Mouse (Mus musculus): Measurements from ENCODE around the gene Efna5. TPM values are rescaled to one million over a fixed set of nuclear protein-coding genes. Genes with fewer than 3 reads are reported as not detected.

Gene Efna5
- polyA plus RNA-seq, 1 experiment from 2014 or later = 2.6 TPM

- Histone ChIP-seq H3K9ac (no peak overlapping the region), H3K4me3 (replicated peaks) (no peak overlapping the region), H3K36me3 (no peaks in the 10 kb centered on the region), H3K4me2 (no peak overlapping the region), H3K27me3 (no peaks in the 10 kb centered on the region), H3K9me3 (replicated peaks) (no peaks in the 10 kb centered on the region), H3K4me1 (replicated peaks) (no peaks in the 10 kb centered on the region), H3K27ac (no peak overlapping the region)
- WGBS (ENCODE audit: insufficient replicate concordance) = 53% methylated on average over 12 of the region's 12 CpGs
- DNase-seq (no peak), ATAC-seq (ENCODE audit: low read depth) (no peak)
Measured at GRCm38 (mm10) chr17:62642447-62643145, 238.5 kb downstream of the Efna5 start.

GRCm38 (mm10) chr17:62640654-62641053 lies 240.5 kb downstream of the Efna5 start:
- no peak for DNase-seq
- Histone ChIP-seq H3K27me3 (no peaks in the 10 kb centered on the region), H3K4me3 (replicated peaks) (no peak overlapping the region), H3K4me2 (no peak overlapping the region), H3K4me1 (replicated peaks) (no peaks in the 10 kb centered on the region), H3K36me3 (no peaks in the 10 kb centered on the region), H3K9me3 (replicated peaks) (no peaks in the 10 kb centered on the region), H3K9ac (no peak overlapping the region), H3K27ac (no peak overlapping the region)
- WGBS (ENCODE audit: insufficient replicate concordance) = 73% methylated on average over 6 of the region's 6 CpGs
- no peak for ATAC-seq (ENCODE audit: low read depth)

- Histone ChIP-seq H3K4me3 (replicated peaks) (no peak overlapping the region), H3K36me3 (no peaks in the 10 kb centered on the region), H3K4me1 (replicated peaks) (no peaks in the 10 kb centered on the region), H3K9ac (no peak overlapping the region), H3K27ac (no peak overlapping the region), H3K27me3 (no peaks in the 10 kb centered on the region), H3K9me3 (replicated peaks) (no peaks in the 10 kb centered on the region), H3K4me2 (no peak overlapping the region)
- DNase-seq = no peak
- WGBS (ENCODE audit: insufficient replicate concordance) = 74% methylated on average over 7 of the region's 7 CpGs
- ATAC-seq (ENCODE audit: low read depth) = no peak
Measured at GRCm38 (mm10) chr17:62636896-62637295, 244.2 kb downstream of the Efna5 start.

- Histone ChIP-seq H3K27me3 (no peaks in the 10 kb centered on the region), H3K9me3 (replicated peaks) (no peaks in the 10 kb centered on the region), H3K27ac (no peak overlapping the region), H3K4me2 (no peak overlapping the region), H3K4me1 (replicated peaks) (no peaks in the 10 kb centered on the region), H3K4me3 (replicated peaks) (no peak overlapping the region), H3K36me3 (no peaks in the 10 kb centered on the region), H3K9ac (no peak overlapping the region)
- DNase-seq (no peak), ATAC-seq (ENCODE audit: low read depth) (no peak)
- 48% methylated on average over 3 of the region's 3 CpGs for WGBS (ENCODE audit: insufficient replicate concordance)
Measured at GRCm38 (mm10) chr17:62634937-62635336, 246.2 kb downstream of the Efna5 start.

- no peak for ATAC-seq (ENCODE audit: low read depth)
Measured at GRCm38 (mm10) chr17:62628474-62628873, 252.6 kb downstream of the Efna5 start.

GRCm38 (mm10) chr17:62627508-62627907 lies 253.6 kb downstream of the Efna5 start:
- H3K9me3 ChIP-seq (replicated peaks) = no peaks in the 10 kb centered on the region
- H3K4me1 ChIP-seq (replicated peaks) = no peaks in the 10 kb centered on the region
- no peak overlapping the region for H3K4me3 ChIP-seq (replicated peaks)
- no peak overlapping the region for H3K27ac ChIP-seq
- no peaks in the 10 kb centered on the region for H3K27me3 ChIP-seq
- no peak overlapping the region for H3K4me2 ChIP-seq
- no peak for DNase-seq
- H3K36me3 ChIP-seq = no peaks in the 10 kb centered on the region
- no peak for ATAC-seq (ENCODE audit: low read depth)
- WGBS (ENCODE audit: insufficient replicate concordance) = 37% methylated on average over 1 of the region's 1 CpGs
- H3K9ac ChIP-seq = no peak overlapping the region

More at GRCm38 (mm10) chr17:62628474-62628873, 252.6 kb downstream of the Efna5 start:
- no peaks in the 10 kb centered on the region for H3K4me1 ChIP-seq (replicated peaks)
- H3K4me2 ChIP-seq = no peak overlapping the region
- no peak overlapping the region for H3K4me3 ChIP-seq (replicated peaks)
- no peak overlapping the region for H3K9ac ChIP-seq
- H3K36me3 ChIP-seq = no peaks in the 10 kb centered on the region
- DNase-seq = no peak
- no peaks in the 10 kb centered on the region for H3K9me3 ChIP-seq (replicated peaks)
- no peak overlapping the region for H3K27ac ChIP-seq
- 59% methylated on average over 1 of the region's 1 CpGs for WGBS (ENCODE audit: insufficient replicate concordance)
- no peaks in the 10 kb centered on the region for H3K27me3 ChIP-seq

GRCm38 (mm10) chr17:62625646-62626020 lies 255.5 kb downstream of the Efna5 start:
- ATAC-seq (ENCODE audit: low read depth) (no peak), DNase-seq (no peak)
- Histone ChIP-seq H3K27ac (no peak overlapping the region), H3K4me1 (replicated peaks) (no peaks in the 10 kb centered on the region), H3K4me3 (replicated peaks) (no peak overlapping the region), H3K27me3 (no peaks in the 10 kb centered on the region), H3K4me2 (no peak overlapping the region), H3K9ac (no peak overlapping the region), H3K36me3 (no peaks in the 10 kb centered on the region), H3K9me3 (replicated peaks) (no peaks in the 10 kb centered on the region)
- WGBS (ENCODE audit: insufficient replicate concordance) = 67% methylated on average over 8 of the region's 8 CpGs

GRCm38 (mm10) chr17:62624804-62625645 lies 256.1 kb downstream of the Efna5 start:
- Histone ChIP-seq H3K27me3 (no peaks in the 10 kb centered on the region), H3K4me2 (no peak overlapping the region), H3K36me3 (no peaks in the 10 kb centered on the region), H3K9ac (no peak overlapping the region), H3K9me3 (replicated peaks) (no peaks in the 10 kb centered on the region), H3K4me3 (replicated peaks) (no peak overlapping the region), H3K4me1 (replicated peaks) (no peaks in the 10 kb centered on the region), H3K27ac (no peak overlapping the region)
- no peak for DNase-seq
- no peak for ATAC-seq (ENCODE audit: low read depth)
- 65% methylated on average over 8 of the region's 8 CpGs for WGBS (ENCODE audit: insufficient replicate concordance)

GRCm38 (mm10) chr17:62623224-62623623 lies 257.9 kb downstream of the Efna5 start:
- Histone ChIP-seq H3K27ac (no peak overlapping the region), H3K4me2 (no peak overlapping the region), H3K36me3 (no peaks in the 10 kb centered on the region), H3K4me1 (replicated peaks) (no peaks in the 10 kb centered on the region), H3K4me3 (replicated peaks) (no peak overlapping the region), H3K9me3 (replicated peaks) (no peaks in the 10 kb centered on the region), H3K27me3 (no peaks in the 10 kb centered on the region), H3K9ac (no peak overlapping the region)
- DNase-seq = no peak
- ATAC-seq (ENCODE audit: low read depth) = no peak
- 57% methylated on average over 3 of the region's 3 CpGs for WGBS (ENCODE audit: insufficient replicate concordance)

- Histone ChIP-seq H3K27ac (no peak overlapping the region), H3K4me2 (no peak overlapping the region), H3K9me3 (replicated peaks) (no peaks in the 10 kb centered on the region), H3K27me3 (no peaks in the 10 kb centered on the region), H3K4me3 (replicated peaks) (no peak overlapping the region), H3K36me3 (no peaks in the 10 kb centered on the region), H3K4me1 (replicated peaks) (no peaks in the 10 kb centered on the region), H3K9ac (no peak overlapping the region)
- ATAC-seq (ENCODE audit: low read depth) (no peak), DNase-seq (no peak)
- WGBS (ENCODE audit: insufficient replicate concordance) = 61% methylated on average over 4 of the region's 4 CpGs
Measured at GRCm38 (mm10) chr17:62622481-62622880, 258.6 kb downstream of the Efna5 start.

GRCm38 (mm10) chr17:62615159-62615558 lies 266.0 kb downstream of the Efna5 start:
- no peak for DNase-seq
- H3K36me3 ChIP-seq = no peaks in the 10 kb centered on the region
- H3K27ac ChIP-seq = no peak overlapping the region
- H3K4me2 ChIP-seq = no peak overlapping the region
- 56% methylated on average over 6 of the region's 6 CpGs for WGBS (ENCODE audit: insufficient replicate concordance)
- H3K4me1 ChIP-seq (replicated peaks) = no peaks in the 10 kb centered on the region
- ATAC-seq (ENCODE audit: low read depth) = no peak
- no peak overlapping the region for H3K9ac ChIP-seq
- H3K4me3 ChIP-seq (replicated peaks) = no peak overlapping the region
- H3K27me3 ChIP-seq = no peaks in the 10 kb centered on the region
- H3K9me3 ChIP-seq (replicated peaks) = no peaks in the 10 kb centered on the region

- 60% methylated on average over 6 of the region's 6 CpGs for whole genome bisulfite sequencing (ENCODE audit: insufficient replicate concordance)
- no peak overlapping the region for H3K4me3 ChIP-seq (replicated peaks)
Measured at GRCm38 (mm10) chr17:62614708-62615107, 266.4 kb downstream of the Efna5 start.

More at GRCm38 (mm10) chr17:62614708-62615107, 266.4 kb downstream of the Efna5 start:
- H3K9ac ChIP-seq = no peak overlapping the region
- no peak for DNase-seq
- no peak overlapping the region for H3K27ac ChIP-seq
- H3K4me2 ChIP-seq = no peak overlapping the region
- H3K4me1 ChIP-seq (replicated peaks) = no peaks in the 10 kb centered on the region
- no peaks in the 10 kb centered on the region for H3K9me3 ChIP-seq (replicated peaks)
- no peaks in the 10 kb centered on the region for H3K36me3 ChIP-seq
- ATAC-seq (ENCODE audit: low read depth) = no peak
- H3K27me3 ChIP-seq = no peaks in the 10 kb centered on the region

All from liver, embryonic 13.5 days (tissue).